Mouse (Mus musculus): ENCODE data around the gene Thy1.

Thy1 gene

GRCm38 (mm10) chr9:44082266-44082665 lies 39.1 kb downstream of the Thy1 start:
- DNase-seq (ENCODE audit: low read depth, low spot score): no peak

- no peak for DNase-seq (ENCODE audit: low read depth, low spot score)
Measured at GRCm38 (mm10) chr9:44083392-44084121, 40.4 kb downstream of the Thy1 start.

GRCm38 (mm10) chr9:44084236-44084635 lies 41.1 kb downstream of the Thy1 start:
- peak; percentile 46 for DNase-seq (ENCODE audit: low read depth, low spot score)

- DNase-seq (ENCODE audit: low read depth, low spot score): peak; percentile 78
Measured at GRCm38 (mm10) chr9:44084659-44085229, 41.6 kb downstream of the Thy1 start.

- DNase-seq (ENCODE audit: low read depth, low spot score): no peak
Measured at GRCm38 (mm10) chr9:44085276-44085675, 42.1 kb downstream of the Thy1 start.

GRCm38 (mm10) chr9:44085741-44086665 lies 42.8 kb downstream of the Thy1 start:
- DNase-seq (ENCODE audit: low read depth, low spot score): no peak

GRCm38 (mm10) chr9:44086960-44087359 lies 43.8 kb downstream of the Thy1 start:
- DNase-seq (ENCODE audit: low read depth, low spot score): no peak

GRCm38 (mm10) chr9:44087761-44088455 lies 44.7 kb downstream of the Thy1 start:
- no peak for DNase-seq (ENCODE audit: low read depth, low spot score)

- peak; percentile 38 for DNase-seq (ENCODE audit: low read depth, low spot score)
Measured at GRCm38 (mm10) chr9:44088877-44089608, 45.9 kb downstream of the Thy1 start.

- peak; percentile 76 for DNase-seq (ENCODE audit: low read depth, low spot score)
Measured at GRCm38 (mm10) chr9:44093612-44094503, 50.7 kb downstream of the Thy1 start.

GRCm38 (mm10) chr9:44094737-44095136 lies 51.6 kb downstream of the Thy1 start:
- no peak for DNase-seq (ENCODE audit: low read depth, low spot score)

- no peak for DNase-seq (ENCODE audit: low read depth, low spot score)
Measured at GRCm38 (mm10) chr9:44095781-44096180, 52.6 kb downstream of the Thy1 start.

- DNase-seq (ENCODE audit: low read depth, low spot score): no peak
Measured at GRCm38 (mm10) chr9:44096536-44096935, 53.4 kb downstream of the Thy1 start.
